Mouse (Mus musculus) adrenal gland, adult 2 months (tissue): ENCODE data around the gene Ptprm. TPM values are rescaled to one million over a fixed set of nuclear protein-coding genes. Genes with fewer than 3 reads are reported as not detected.

Experiments used
- DNase-seq: peaks from one replicate; pipeline ENCODE4 v3.0.0; 2021
- polyA plus RNA-seq: library from polyadenylated mRNA; depleted of rRNA; stranded (reverse); fragments of >200 nt; gene quantifications from 2 replicates; pipeline ENCODE4 v1.2.3, GENCODE M21; 2012
- total RNA-seq, 2 experiments: library from RNA; stranded (reverse); gene quantifications; 2 replicates each; pipeline ENCODE4 v1.2.3; 2021

Gene Ptprm
- total and polyA plus RNA-seq, 3 experiments, result 8.6 to 33.3 (median 27.8) TPM

DNA sequence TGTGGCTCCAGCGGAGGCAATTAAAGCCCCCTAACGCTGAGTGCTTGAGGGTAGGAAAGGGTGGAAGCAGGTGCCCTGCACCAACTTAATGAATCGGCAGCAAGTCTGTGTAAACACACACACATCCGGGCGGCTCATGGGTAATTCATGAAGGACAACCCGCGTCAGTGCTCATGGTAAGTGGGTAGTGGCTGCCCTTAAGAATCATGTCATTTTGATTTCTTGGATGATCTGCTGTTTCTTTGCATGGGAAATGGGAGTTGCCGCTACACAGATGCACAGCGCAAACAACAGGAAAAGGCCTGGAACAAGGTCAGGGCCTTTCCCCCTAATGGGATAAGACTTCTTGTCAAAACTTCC, 633.3 kb downstream of the Ptprm start:
- no peak for DNase-seq

DNA sequence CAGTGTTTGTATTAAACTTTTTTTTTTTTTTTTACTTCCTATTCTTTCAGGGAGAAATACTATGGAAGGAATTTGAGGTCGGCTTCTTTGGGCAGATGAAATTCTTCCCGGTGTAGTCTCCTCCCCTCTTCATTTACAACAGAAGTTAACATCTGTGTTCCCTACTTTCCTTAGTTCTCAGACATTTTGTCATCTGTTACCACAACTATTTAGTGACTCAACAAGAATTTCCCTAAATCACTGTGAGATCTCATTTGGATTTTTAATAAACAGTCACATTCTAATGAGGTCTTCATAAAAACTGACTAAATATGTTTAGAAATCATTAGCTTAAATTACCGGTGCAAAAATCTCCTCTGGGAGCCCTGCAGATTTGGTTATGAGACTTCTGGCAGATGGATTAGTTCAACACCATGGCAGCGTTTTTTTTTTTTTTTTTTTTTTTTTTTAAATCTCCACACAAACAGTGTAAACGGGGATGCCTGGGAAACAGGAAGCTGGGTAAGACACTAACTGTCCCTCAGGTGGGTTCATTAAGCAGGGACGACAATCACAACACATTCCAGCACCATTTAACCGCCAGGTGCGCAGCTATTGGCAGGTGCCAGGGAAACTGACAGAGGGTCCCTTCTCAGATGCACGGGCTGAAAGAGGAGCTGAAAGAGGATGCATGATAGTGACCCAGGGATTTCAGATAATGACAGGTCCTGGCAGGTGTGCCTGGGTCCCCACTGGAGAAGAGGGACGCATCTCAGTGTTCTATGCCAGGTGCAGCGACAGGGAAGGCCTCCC, 633.9 kb downstream of the Ptprm start:
- no peak for DNase-seq

- DNase-seq, result no peak
Observed at GRCm38 (mm10) chr17:66712456-66713205, 641.6 kb downstream of the Ptprm start.

DNA sequence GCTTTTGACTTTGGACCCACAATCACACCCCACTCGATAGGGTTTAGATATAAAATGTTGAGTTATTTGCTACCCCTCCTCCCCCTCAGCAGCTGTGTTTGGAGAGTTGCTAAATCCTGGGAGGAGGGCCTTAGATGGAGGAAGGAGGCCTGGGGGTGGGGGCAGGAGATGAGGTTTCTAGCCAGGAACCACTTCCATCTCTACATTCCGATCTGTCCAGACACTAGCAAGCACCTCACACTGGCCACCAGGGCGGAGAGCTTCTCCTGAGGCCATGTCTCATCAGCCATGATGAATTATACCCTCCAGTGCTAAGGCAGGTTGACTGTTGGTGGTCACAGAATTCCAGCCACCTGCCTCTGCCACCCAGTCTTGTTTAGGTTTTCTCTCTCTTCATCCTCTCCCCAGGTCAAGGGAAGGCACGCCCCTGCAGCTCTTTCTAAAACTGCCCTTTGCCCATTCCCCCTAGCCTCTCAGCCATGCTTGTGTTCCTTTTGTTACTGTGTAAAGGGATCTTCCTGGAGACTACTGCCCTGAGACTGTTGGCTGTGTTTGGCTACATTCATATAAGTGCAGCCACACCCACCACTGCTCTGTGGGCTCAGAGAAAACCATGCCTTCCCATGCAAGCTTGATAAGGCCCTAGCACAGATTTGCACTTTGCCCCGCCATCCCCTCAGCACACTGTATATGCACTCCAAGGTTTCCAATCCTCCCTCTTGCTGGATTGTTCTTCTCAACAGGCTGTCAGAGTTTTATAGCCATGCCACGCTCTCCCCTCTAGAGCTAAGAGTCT, 642.8 kb downstream of the Ptprm start:
- no peak for DNase-seq

- no peak for DNase-seq
Observed at GRCm38 (mm10) chr17:66710568-66710967, 643.7 kb downstream of the Ptprm start.

DNA sequence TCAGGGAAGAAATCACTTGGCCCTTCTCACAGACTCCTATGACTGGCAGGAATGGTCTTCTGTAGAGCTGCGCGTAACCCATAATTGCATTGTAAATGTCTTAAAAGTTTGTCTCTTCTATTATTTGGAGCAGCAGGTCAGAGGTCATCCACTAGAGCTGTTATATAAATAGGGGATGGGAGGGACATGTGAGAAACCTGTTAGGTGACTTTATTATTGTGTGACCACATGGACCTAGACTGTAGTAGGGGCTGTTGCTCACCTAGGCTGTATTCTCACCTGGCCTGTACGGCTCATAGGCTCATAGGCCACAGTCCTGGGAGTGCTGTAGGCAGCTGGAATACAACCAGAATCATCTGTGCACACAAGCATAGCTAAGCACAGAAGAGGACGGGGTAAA, 645.5 kb downstream of the Ptprm start:
- DNase-seq, result no peak

GRCm38 (mm10) chr17:66707684-66708083, 646.6 kb downstream of the Ptprm start:
- DNase-seq, result no peak

DNA sequence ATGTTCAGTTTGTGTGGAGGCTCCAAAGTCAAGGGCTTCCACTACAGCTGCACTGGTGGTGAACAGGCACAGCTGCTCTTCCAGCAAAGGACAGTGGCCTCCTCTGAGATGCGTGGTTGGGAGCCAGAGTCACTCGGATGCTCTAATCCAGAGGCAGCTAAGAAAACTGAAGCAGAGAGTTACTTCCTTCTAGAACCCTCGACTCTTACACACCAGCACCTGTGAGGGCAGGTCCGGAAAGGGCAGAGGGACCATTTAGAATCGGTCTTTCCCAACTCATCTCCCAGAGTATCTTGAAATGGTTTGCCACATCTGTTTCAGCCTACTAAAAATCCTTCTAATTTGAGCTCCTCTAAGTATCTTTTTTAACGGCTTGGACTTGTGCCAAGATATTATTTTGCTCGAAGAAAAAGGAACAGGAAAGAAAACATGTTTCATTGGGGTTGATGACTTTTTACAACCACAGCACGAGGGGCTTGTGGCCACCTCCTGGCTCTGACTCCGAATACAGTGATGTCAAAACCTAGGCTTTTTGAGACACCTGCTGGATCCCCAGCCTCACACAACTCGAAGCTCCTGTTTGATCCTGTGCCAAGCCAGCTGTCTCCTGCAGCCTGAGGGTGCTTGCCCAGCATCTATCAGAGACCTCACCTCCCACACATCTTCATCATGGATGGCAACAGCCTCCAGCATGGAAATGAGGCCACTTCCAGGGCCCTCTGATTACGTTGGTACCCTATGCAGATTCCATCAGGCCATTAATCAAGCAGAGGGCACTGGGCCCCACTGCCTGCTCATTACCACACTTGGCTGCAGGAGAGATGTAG, 652.7 kb downstream of the Ptprm start:
- no peak for DNase-seq

DNA sequence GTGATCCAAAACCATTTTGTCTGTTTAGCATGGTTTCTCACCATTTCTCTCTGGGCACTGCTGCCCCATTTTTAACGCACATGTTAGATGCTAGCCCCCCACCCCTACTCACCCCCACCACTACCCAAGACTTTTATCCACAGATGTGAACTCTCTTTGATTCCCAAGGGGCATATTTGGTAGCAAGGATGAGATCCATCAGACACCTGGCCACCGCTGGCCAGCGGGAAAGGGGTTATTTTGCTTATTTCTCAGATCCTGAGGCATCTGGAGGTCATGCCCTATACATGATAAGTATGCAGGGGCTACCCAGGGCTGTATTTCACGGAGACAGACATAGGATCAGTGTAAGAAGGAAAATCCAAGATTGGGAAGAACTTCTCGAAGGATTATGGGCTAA, 654.4 kb downstream of the Ptprm start:
- DNase-seq, result no peak

GRCm38 (mm10) chr17:66697650-66698049, 656.6 kb downstream of the Ptprm start:
- no peak for DNase-seq

DNA sequence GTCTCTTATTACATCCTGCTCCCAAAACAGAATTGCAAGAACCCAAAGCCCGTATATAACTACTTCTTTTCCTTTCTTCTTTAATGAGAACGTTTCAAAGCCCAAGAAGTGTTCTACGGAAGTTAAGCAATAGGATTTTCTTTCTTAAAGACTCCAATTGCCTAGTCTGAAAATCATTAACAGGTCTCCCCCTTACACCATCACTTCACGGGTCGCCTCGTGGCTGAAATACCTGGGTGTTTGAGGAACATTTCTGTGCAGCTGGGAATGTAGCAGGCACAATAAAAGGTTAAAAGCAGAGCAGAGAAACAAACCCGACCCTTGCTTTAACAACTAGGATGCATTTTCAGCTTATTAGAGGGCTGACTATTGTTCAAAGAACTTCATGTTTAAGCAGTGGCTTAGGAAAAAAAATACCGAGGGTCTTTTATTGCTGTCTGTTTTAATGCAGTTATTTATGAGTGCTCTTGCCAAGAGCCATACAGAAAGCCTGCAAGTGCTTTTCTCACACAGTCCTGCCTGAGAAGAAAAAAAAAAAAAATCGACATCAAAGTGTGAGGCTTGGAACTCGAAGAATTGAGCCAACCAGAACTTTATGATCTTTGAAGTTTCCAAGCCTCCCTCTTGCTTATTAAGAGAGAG, 657.6 kb downstream of the Ptprm start:
- DNase-seq, result no peak

GRCm38 (mm10) chr17:66694326-66694725, 659.9 kb downstream of the Ptprm start:
- DNase-seq, result no peak

- no peak for DNase-seq
Observed at GRCm38 (mm10) chr17:66693676-66694304, 660.5 kb downstream of the Ptprm start.

GRCm38 (mm10) chr17:66692941-66693675, 661.1 kb downstream of the Ptprm start:
- DNase-seq, result no peak

DNA sequence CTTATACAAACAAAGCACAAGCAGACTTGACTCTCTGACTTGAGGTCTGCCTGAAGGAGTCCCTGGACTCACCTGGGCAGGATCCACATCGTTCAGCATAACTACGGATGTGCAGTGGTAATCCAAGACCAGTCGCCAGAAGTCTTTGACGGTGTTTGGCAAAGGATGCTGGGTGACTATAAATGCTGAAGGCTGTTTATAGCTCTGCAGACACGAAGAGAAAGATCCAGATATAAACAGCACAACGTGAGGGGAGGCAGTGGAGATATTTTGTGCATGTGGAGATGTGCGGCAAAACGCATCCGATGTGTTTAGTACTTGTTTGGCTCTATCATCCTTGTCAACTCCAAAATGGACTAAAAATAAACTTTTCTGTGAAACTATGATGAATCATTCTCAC, 666.1 kb downstream of the Ptprm start:
- no peak for DNase-seq

DNA sequence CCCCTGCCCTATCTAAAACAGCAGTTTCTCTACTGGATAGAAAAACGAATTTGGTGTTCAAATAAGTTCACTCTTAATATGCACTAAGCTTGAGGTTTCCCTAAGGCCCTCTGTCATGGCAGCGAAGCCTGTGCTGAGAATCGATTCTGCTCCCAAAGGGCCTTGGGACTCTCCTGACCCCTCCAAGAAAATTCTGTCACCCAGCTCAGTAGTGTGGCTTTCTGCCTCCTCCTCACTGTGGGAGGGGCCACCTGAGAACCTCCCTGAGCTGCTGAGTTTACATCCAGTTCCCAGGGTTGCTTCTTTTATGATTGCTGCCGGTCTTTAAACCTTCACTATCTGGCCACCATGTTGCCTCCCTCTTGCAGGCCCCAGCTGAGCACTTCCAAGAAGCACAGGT, 666.7 kb downstream of the Ptprm start:
- DNase-seq, result no peak

- no peak for DNase-seq
Observed at GRCm38 (mm10) chr17:66686701-66687489, 667.4 kb downstream of the Ptprm start.

DNA sequence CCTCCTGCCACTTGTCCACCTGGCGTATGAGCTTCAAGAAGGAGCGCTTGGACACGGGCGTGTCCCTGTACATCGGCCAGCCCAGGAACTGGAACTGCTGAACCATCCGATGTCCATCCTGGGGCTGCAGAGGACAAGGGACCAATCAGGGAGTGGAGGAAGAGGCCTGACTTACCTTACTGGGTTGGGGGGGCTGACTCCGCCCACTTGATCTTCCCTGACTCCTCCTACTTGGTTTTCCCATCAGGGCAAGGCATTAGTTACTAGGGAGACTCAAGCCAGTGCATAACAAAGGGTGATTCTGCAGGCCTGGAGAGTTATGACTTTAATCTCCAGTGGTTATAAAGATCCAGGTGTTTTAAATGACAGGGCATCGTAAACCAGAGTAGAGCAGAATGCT, 670.8 kb downstream of the Ptprm start:
- DNase-seq, result no peak

DNA sequence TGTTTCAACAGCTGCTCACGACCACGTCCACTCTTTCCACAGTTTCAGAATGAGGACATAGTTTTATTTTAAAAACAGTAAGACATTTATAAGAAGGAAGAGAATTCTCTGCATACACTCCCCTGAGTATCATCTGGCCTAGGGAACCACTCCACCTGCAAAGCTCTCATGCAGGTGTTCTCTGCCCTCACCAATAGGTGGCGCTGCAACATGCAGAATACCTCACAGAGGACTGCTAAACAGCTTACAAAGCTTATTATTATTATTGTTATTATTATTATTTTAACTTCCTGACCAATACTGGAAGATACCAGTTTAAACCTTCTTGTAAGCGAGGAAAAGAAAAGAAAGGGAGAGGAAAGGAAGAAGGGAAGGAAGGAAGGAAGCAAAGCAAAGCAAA, 673.6 kb downstream of the Ptprm start:
- peak; percentile 43 for DNase-seq
